Mouse (Mus musculus) adrenal gland, postnatal 14 days (tissue): ENCODE measurements at regions not wholly inside any gene's neighbourhood (a gene's known extent, or its start where the extent isn't known, plus 50 kb on each side); places are given as distances from the start of the nearest gene placed in this dataset.
"Not testable (repeated sequence)": the region's sequence is repeated elsewhere in the genome, so short reads cannot be mapped to it uniquely, and the experiment has no call there.

Experiments
- DNase-seq: peaks from one replicate; pipeline ENCODE4 v3.0.0; 2021; ENCODE audit warnings: mixed read lengths

DNA sequence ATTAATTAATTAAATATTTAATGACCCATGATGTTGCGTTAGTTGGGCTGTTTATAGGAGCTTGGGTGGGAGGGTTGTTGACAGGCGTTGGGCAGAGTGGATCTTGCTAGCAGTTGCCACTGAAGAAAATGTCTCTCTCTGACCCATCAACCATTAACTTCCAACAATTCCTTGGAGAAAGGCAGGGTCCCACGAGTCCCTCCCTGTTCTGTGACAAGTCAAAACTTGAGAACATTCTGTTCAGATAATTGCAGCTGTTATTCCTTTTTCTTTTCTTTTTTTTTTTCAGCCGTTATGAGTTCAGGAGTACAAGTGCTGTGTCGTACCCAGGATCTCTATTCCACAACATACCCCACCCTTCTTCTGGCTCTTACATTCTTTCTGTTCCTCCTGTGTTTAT, 59.8 kb upstream of the Tnfrsf21 start:
- no peak for DNase-seq

GRCm38 (mm10) chr17:42954722-42955121, 61.6 kb upstream of the Tnfrsf21 start:
- no peak for DNase-seq

DNA sequence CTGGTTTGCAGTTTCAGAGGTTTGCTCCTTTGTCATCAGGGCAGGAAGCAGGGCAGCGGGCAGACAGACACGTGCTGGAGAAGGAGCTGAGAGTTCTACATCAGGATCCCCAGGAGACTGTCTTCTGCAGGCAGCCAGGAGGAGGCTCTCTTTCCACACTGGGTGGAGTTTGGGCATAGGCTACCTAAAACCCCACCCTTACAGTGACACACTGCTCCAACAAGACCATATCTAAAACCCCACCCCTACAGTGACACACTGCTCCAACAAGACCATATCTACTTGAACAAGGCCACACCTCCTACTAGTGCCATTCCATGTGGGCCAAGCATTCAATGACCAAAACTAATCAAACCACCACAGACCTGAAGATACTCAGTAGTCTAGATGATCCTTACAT, 68.0 kb upstream of the Cd2ap start:
- no peak for DNase-seq

- peak; percentile 71 for DNase-seq
Measured at GRCm38 (mm10) chr17:42943272-42943696, 66.8 kb upstream of the Cd2ap start.

DNA sequence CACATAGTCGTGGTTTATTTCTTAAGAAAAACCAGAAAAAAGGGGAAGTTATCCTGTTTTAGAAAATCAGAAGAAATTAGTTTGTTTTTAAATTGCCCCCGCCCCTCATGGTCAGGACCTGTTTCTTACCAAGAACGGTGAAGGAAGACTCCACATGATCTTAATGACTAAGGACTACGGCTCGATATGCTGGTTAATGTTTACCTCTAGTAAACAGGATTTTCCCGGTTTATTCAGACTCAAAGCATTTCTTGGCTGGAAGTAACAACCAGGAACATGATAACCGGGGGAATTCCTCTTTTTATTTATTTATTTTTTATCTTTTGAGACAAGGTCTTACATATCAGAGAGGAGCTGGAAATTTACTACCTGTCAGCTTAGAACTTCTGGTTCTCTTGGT, 63.0 kb upstream of the Cd2ap start:
- no peak for DNase-seq

GRCm38 (mm10) chr17:42938579-42938978, 62.1 kb upstream of the Cd2ap start:
- peak; percentile 30 for DNase-seq

GRCm38 (mm10) chr17:42937480-42937879, 61.0 kb upstream of the Cd2ap start:
- DNase-seq = not testable (repeated sequence)

DNA sequence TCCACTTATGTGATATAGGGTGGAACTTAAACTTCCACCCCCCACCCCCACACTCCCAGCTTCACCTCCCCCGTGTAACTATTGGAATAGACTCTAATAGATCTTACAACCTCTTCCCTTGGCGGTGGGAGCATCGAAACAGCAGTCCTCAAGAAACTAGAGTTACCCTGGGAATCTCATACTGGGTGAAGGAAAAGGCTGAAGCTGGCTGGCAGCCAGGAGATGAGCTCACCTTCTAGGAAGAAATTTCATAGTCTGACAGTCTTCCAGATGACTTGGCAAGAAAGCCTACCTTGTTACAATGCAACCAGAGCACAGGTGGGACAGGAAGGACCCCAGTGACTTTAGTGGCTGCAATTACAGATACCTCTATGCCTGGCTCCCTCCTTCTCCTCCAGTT, 57.6 kb upstream of the Cd2ap start:
- DNase-seq = peak; percentile 24

GRCm38 (mm10) chr17:42933335-42934004, 57.0 kb upstream of the Cd2ap start:
- DNase-seq = no peak

DNA sequence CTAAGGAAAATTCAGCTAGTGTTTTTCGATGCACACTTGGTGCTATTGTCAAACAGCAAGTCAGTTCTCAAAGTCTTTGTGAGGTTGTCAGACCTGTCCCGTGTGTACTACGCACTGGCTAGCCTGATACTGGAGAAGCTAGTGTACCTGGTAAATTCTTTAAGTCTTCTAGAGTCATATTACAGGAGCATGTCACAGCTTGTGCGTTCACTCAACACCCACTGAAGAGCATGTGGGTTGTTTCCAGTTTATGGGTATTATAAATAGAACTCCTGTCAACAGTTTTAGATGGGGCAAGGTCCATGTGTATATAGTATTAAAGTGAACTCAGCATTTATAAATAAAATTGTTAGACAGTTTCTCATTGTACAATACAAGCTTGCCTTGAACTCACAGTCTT, 50.9 kb upstream of the Cd2ap start:
- DNase-seq = no peak
